Mouse (Mus musculus) megakaryocyte, embryonic 14.5 days (primary cell): ENCODE measurements at regions not wholly inside any gene's neighbourhood (a gene's known extent, or its start where the extent isn't known, plus 50 kb on each side); places are given as distances from the start of the nearest gene placed in this dataset.

Source experiments
- H3K27me3 ChIP-seq: replicated peaks from 2 replicates; pipeline ENCODE3; 2012; ENCODE audit warnings: inconsistent platforms
- H3K36me3 ChIP-seq: replicated peaks from 2 replicates; pipeline ENCODE3; 2012; ENCODE audit warnings: low read length, inconsistent platforms, mixed read lengths
- H3K4me1 ChIP-seq: 2 replicates; pipeline ENCODE4 v1.6.1; 2012; ENCODE audit warnings: inconsistent platforms
- H3K4me3 ChIP-seq: replicated peaks from 2 replicates; pipeline ENCODE3; 2012; ENCODE audit warnings: moderate library complexity, mild to moderate bottlenecking, inconsistent platforms
- H3K9me3 ChIP-seq: 2 replicates; pipeline ENCODE4 v1.6.1; 2012; ENCODE audit warnings: inconsistent platforms
- FLI1 ChIP-seq: IDR thresholded peaks from 2 replicates; pipeline ENCODE4 v1.6.1; 2012; ENCODE audit warnings: low read length, inconsistent platforms, mixed read lengths
- GATA1 ChIP-seq: IDR thresholded peaks from 3 replicates; pipeline ENCODE4 v1.6.1; 2012; ENCODE audit warnings: mixed read lengths, low read length, inconsistent platforms, borderline replicate concordance

- no peak for TF ChIP-seq FLI1
- no peak for TF ChIP-seq GATA1
- Histone ChIP-seq H3K36me3 (no peaks in the 10 kb centered on the region), H3K27me3 (peaks cover 12% of the 10 kb centered on the region), H3K9me3 (0 out of 2 replicates have a peak, but pooled peaks cover 3% of the 10 kb centered on the region), H3K4me1 (peaks cover 42% of the 10 kb centered on the region), H3K4me3 (no peak overlapping the region)
Measured at GRCm38 (mm10) chr6:127835666-127836065, 51.7 kb upstream of the Tspan11 start.

- Histone ChIP-seq H3K36me3 (no peaks in the 10 kb centered on the region), H3K4me1 (peaks cover 64% of the 10 kb centered on the region), H3K9me3 (no peaks in the 10 kb centered on the region), H3K4me3 (no peak overlapping the region), H3K27me3 (peaks cover 5% of the 10 kb centered on the region)
- TF ChIP-seq FLI1: no peak
- TF ChIP-seq GATA1: no peak
Measured at GRCm38 (mm10) chr6:127828344-127828743, 59.0 kb upstream of the Tspan11 start.

GRCm38 (mm10) chr6:127825503-127825902 lies 56.2 kb upstream of the Prmt8 start:
- Histone ChIP-seq H3K4me3 (no peak overlapping the region), H3K9me3 (no peaks in the 10 kb centered on the region), H3K4me1 (peaks cover 67% of the 10 kb centered on the region), H3K27me3 (no peaks in the 10 kb centered on the region), H3K36me3 (no peaks in the 10 kb centered on the region)
- TF ChIP-seq FLI1: no peak
- no peak for TF ChIP-seq GATA1

GRCm38 (mm10) chr6:127823718-127824117 lies 54.4 kb upstream of the Prmt8 start:
- H3K4me3 ChIP-seq: no peak overlapping the region
- no peaks in the 10 kb centered on the region for H3K27me3 ChIP-seq
- TF ChIP-seq GATA1 (no peak), FLI1 (no peak)
- H3K4me1 ChIP-seq: peaks cover 85% of the 10 kb centered on the region
- H3K9me3 ChIP-seq: no peaks in the 10 kb centered on the region
- H3K36me3 ChIP-seq: no peaks in the 10 kb centered on the region

- peaks cover 2% of the 10 kb centered on the region for H3K27me3 ChIP-seq
- no peak overlapping the region for H3K4me3 ChIP-seq
- no peaks in the 10 kb centered on the region for H3K36me3 ChIP-seq
- peaks cover 85% of the 10 kb centered on the region for H3K4me1 ChIP-seq
- no peak for TF ChIP-seq GATA1
- no peak for TF ChIP-seq FLI1
- no peaks in the 10 kb centered on the region for H3K9me3 ChIP-seq
Measured at GRCm38 (mm10) chr6:127820523-127820922, 51.3 kb upstream of the Prmt8 start.
